ENCODE assay signal across 8 mouse cellular contexts in genomic region chr19:8819596-8820423, GRCm38 (mm10). TPM values are rescaled to one million over a fixed set of nuclear protein-coding genes. Genes with fewer than 3 reads are reported as not detected.
A peak's percentile ranks its signal among the peaks of the same experiment; 100 is the strongest.
DNase-seq lines count a peak whose midpoint lies in the region; ATAC-seq lines count a peak whose summit lies in the region.

Gene Hnrnpul2 (plus strand): TSS chr19:8820010.

- peak within 1 kb of the TSS; percentile 99 for H3K4me3 ChIP-seq in hindbrain, embryonic 11.5 days (ENCODE audit: low read depth, low read length)

- H3K27ac ChIP-seq in hindbrain, embryonic 11.5 days (ENCODE audit: low read depth, low read length), result peak within 1 kb of the TSS; percentile 98

- WGBS in hindbrain, embryonic 11.5 days, result under 1% methylated on average over 69 of the region's 83 CpGs

- peak within 1 kb of the TSS; percentile 98 for H3K9ac ChIP-seq in hindbrain, embryonic 11.5 days (ENCODE audit: low read depth, low read length)

- 0 out of 2 replicates have a peak, but pooled peaks cover 3% of the 10 kb centered on the region for H3K36me3 ChIP-seq in hindbrain, embryonic 11.5 days (ENCODE audit: control insufficient read depth, insufficient read depth, low read length)

- peak; percentile 97 for ATAC-seq in hindbrain, embryonic 11.5 days (ENCODE audit: low FRiP score)

- peaks cover 9% of the 10 kb centered on the region for H3K4me1 ChIP-seq in hindbrain, embryonic 11.5 days (replicated peaks; ENCODE audit: control insufficient read depth, insufficient read depth, low read length)

- no peaks in the 10 kb centered on the region for H3K27me3 ChIP-seq in hindbrain, embryonic 11.5 days (ENCODE audit: control insufficient read depth, insufficient read depth, low read length)

- H3K9me3 ChIP-seq in hindbrain, embryonic 11.5 days (ENCODE audit: control insufficient read depth, low read length), result no peaks in the 10 kb centered on the region

- H3K4me2 ChIP-seq in hindbrain, embryonic 11.5 days (replicated peaks; ENCODE audit: low read depth, low read length), result peak within 1 kb of the TSS; percentile 77

- DNase-seq in MN1 (ENCODE audit: low spot score), result peak; percentile 96
- DNase-seq in cerebellum, adult 9-11 months, result peak; percentile 99
- peak; percentile 97 to 99 for DNase-seq in frontal cortex, adult 2 months (ENCODE audit: extremely low spot score in 1 of 2, low spot score in 1 of 2)
- DNase-seq in hindbrain, embryonic 11.5 days (ENCODE audit: low spot score), result peak; percentile 95
- peak; percentile 98 for DNase-seq in layer of hippocampus, postnatal 10 days (ENCODE audit: low spot score in 2 of 2)
- DNase-seq in lung, postnatal 10 days, result peak; percentile 99
- DNase-seq in ovary, postnatal 36 days (ENCODE audit: low spot score), result peak; percentile 98
- peak; percentile 97 for DNase-seq in thymus, postnatal 25 days

RNA-seq across cellular contexts. Expression of gene Hnrnpul2, which starts in this region (rescaled TPM):
- polyA plus RNA-seq in frontal cortex, adult 2 months (2012; rRNA removed), result 92.6 and 96.8 TPM in 2 replicates
- 7.0 and 10.1 TPM in 2 replicates for polyA plus RNA-seq in hindbrain, embryonic 11.5 days (2014; fragmentation: Nextera tagmentation; extraction: Ambion mirVana)
- 100 to 1,000 TPM; 112 to 115 TPM for total RNA-seq in layer of hippocampus, postnatal 10 days (2021)

Comparison
In these comparisons a context has a peak if more than half of its experiments do, and no peak if none do; other contexts are left out.
1. Peak in every context shown above with its lines: DNase-seq, ATAC-seq, H3K4me3 ChIP-seq and H3K27ac ChIP-seq.